Mouse (Mus musculus) cerebellum, adult (tissue): ENCODE data around the gene Bcas1.
"Not testable (repeated sequence)": the region's sequence is repeated elsewhere in the genome, so short reads cannot be mapped to it uniquely, and the experiment has no call there.

Experiments
- ATAC-seq: cut with Nextera tagmentation; 2 replicates; pipeline ENCODE4 v1.9.2; 2017; ENCODE audit warnings: mild to moderate bottlenecking, moderate library complexity, mixed read lengths; ENCODE audit not compliant: insufficient number of reproducible peaks, low FRiP score, low TSS enrichment

Gene Bcas1

GRCm38 (mm10) chr2:170427704-170428103, at the start of gene Bcas1:
Bcas1 (minus strand) TSS chr2:170427845.
- no peak for ATAC-seq

DNA sequence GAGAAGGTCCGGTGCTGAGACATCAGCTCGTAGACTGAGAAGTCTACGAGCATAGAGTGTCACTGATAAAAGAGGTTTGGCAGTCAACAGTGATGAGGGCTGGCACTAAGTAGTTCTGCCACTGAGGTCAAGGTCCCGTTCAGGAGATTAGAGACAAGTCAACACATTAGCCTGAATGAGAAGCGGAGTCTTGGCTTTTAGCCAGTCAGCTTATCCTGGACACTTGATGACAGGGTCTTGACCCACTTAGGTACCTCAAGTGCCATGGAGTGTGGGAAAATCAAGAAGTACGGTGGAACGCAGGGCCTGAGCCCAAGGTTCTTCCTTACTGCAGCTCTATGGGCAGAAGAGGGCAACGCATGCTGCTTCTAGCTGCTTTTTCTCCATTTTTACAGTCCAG, 49.0 kb upstream of the Bcas1 start:
- no peak for ATAC-seq

DNA sequence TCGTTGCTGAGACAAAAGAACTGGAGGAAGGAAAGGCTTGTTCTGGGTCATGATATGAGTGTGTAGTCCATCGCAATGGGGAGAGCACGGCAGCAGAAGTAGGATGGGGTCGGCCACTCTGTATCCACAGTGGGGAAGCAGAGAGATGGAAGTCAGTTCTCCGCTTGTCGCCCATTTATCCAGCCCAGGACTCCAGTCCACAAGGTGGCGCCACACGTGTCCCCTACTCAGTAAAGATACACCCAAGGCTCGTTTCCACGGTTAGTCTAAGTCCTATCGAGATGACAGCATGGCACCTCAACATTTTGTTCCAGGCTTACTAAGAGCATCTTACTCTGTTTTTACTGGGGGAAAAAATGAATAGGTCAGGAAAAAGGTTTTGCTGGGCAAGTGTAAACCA, 48.6 kb upstream of the Bcas1 start:
- no peak for ATAC-seq

DNA sequence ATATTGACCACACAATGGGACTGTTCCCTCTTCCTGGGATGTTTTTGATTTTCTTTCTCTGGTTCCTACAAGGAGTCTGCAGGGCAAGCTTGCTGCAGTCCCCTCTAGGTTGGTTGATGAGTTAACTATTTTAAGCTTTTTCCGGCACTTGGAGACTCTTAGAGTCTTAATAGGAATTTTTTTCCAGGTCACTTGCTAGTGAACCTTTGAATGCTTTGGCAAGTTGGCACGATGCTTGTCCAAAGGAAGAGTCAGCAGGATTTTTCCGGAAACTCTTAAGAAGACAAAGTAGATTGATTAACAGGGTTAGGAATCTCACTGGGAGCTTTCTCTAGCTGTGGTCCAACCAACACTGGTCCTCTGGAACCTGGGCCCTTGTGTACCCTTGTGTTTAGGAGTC, 47.5 kb upstream of the Bcas1 start:
- ATAC-seq: no peak

- ATAC-seq: no peak
Observed at GRCm38 (mm10) chr2:170474125-170474524, 46.5 kb upstream of the Bcas1 start.

GRCm38 (mm10) chr2:170470591-170470990, 42.9 kb upstream of the Bcas1 start:
- no peak for ATAC-seq

GRCm38 (mm10) chr2:170469616-170470308, 42.1 kb upstream of the Bcas1 start:
- ATAC-seq: no peak

DNA sequence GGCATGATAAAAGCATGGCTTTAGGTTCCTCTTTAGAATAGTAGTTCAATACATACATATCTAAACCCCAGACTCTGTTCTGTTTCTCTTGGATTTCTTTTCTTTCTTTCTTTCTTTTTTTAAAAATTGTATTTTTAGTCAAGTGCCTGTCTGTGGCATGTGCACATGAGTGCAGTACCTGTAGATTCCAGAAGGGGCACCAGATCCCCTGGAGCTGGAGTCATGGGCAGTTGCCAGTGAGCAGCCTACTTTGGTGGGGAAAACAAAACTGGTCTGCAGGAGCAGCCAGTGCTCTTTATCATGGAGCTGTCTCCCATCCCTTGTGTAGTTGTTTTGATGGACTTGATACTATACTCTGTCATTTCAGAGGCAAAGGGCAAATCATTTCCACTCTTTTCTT, 40.4 kb upstream of the Bcas1 start:
- no peak for ATAC-seq

DNA sequence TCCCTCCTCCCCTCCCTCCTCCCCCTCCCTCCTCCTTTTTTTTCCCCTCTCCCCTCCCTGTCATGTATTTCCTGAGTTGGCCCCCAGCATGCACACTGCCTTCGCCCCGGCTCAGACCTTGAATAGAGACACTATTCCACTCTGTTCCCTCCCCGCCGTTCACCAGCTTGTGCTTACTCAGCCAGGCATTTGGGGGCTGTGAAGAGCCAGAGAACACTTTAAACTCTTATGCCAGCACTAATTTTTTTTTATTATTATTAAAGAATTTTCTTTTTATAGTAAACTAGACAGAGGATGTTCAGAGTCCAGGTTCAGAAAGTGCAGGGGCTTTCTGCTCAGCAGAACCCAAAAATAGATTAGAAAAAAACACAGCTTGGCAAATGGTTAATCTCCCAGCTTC, 37.2 kb upstream of the Bcas1 start:
- ATAC-seq: no peak

GRCm38 (mm10) chr2:170461652-170462051, 34.0 kb upstream of the Bcas1 start:
- no peak for ATAC-seq

DNA sequence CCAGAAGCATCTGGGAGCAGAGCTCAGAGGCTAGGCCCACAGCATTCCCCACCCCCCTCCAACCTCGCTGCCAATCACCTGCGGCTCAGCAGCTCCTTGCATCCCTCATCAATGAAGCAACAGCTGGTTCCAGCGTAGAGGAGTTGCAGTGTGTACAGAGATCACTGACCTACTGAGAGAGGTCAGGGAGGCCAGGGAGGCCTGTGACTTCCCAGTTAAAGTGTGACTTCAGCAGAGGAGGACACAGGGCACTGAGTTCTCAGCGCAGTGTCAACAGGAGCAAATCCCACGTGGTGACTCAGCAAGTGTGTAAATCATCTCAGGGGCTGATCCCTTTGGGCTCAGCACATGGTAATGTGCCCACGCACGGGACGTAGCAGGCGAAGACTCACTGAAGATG, 32.2 kb upstream of the Bcas1 start:
- no peak for ATAC-seq

- no peak for ATAC-seq
Observed at GRCm38 (mm10) chr2:170459183-170459582, 31.5 kb upstream of the Bcas1 start.

GRCm38 (mm10) chr2:170453809-170454208, 26.2 kb upstream of the Bcas1 start:
- not testable (repeated sequence) for ATAC-seq

DNA sequence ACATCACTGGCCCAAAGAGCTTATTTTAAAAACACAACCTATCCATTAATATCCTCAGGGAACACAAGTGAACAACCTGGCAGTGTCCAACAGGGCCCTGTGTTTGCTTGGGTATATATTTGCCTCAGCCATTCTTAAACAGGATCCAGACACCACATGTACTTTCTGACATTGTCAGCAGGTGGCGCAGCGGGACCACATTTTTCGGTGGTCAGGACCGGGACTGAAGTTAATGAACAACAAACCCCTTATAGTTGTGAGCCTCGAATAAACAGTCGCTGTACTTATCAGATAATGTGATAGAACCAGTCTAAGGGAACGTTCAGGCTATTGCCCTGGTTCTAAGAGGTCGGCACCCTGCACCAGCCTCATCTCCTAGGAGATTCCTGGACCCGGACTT, 23.3 kb upstream of the Bcas1 start:
- ATAC-seq: 0 out of 2 replicates have a peak, but pooled peaks have one; percentile 16

GRCm38 (mm10) chr2:170447651-170448050, 20.0 kb upstream of the Bcas1 start:
- ATAC-seq: no peak

DNA sequence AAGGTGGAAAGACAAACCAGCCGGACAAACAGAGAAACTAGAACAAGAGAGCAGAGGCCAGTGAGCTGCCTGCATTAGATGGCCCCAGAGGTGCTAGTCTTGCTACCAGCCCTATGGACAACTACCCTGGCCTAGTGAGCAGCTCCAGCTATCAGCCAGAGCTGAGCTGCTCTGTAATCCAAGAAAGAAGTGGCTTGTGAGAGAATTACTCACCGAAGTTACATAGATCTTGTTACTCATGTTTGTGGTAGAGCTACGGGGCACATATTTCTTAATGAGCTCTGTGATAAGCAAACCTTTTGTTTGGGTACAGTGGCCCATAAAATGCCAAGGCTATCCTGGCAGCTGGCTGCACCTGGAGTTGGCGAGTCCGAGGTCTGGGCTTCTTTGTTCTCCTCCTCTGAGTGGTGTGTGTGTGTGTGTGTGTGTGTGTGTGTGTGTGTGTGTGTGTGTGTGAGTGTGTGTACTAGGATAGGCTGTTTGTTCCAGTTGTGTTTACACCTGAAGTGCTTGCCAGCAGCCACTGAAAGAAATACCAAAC, 19.3 kb upstream of the Bcas1 start:
- no peak for ATAC-seq

GRCm38 (mm10) chr2:170445861-170446260, 18.2 kb upstream of the Bcas1 start:
- ATAC-seq: no peak

- ATAC-seq: no peak
Observed at GRCm38 (mm10) chr2:170442535-170442934, 14.9 kb upstream of the Bcas1 start.

DNA sequence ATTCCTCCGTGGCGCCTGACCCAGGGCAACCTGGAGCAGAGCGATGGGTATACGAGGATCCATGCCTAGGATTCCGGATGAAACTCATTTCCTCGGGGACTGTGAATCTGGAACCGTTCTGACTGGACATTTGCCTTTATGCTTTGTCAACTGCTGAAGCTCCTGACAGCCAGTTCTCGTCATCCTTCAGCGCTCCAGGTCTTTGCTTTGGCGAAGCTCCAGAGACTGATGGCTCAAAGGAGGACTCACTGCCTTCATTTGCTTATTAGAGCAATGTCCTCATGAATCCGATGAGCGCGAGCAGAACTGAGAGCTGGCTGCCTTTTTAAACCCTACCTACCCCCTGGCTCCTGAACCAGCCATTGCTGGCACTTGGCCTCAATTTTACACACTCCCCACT, 11.1 kb upstream of the Bcas1 start:
- ATAC-seq: no peak

DNA sequence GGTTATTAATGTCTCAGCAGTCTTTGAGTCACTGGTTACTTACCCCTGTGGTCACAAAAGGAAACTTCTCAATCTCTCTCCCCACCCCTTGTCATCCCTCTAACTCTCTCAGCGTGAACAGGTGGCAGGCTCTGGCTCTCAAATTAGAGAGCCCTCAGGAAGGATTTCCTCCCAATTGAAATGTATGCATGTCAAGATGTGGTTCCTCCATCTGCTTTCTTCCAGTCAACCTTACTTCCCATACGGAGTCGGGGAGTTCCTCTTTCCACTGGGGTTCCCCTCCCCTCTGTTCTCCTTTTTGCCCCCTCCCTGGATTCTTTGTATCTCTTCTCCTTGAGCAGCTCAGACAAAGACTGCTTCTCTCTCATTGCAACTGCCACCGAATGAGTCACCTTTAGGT, 8.6 kb upstream of the Bcas1 start:
- no peak for ATAC-seq

DNA sequence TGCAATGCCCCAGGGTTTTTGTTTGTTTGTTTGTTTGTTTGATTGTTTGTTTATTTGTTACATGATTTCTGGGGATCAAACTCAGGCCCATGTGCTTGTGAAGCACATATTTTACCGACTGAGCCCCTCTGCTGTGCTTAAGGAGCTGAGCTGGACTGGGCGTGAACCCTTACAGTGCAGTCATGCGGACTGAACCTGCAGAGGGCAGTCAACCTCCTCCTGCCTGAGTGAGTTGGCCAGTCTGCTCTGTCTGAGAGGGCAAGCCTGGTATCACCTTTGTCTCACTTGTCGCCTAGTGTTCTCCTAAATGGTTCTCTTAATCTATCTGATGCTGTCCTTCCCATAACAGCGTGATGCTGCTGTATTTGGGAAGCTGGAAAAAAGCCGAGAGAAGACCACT, 4.5 kb upstream of the Bcas1 start:
- no peak for ATAC-seq

DNA sequence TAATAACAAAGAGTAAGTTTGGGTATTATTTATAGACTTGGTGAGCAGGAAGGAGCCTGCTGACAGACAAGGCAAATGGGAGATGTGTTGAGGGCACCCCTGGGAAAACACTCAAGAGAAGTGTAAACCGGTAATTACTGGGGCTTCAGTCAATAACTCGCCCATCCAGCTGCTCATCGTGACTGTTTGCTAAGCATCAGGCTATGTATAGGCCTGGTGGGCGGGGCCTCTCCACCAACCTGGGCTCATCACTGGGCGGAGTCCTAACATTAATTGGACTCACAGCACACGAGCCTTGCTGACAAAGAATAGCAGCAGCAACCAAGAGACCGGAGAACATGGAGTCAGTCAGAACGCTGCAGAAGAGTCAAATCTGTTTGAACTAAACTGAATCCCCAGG, 1.3 kb upstream of the Bcas1 start:
- no peak for ATAC-seq
